Mouse (Mus musculus): Measurements from ENCODE around the gene Gm14862. TPM values are rescaled to one million over a fixed set of nuclear protein-coding genes. Genes with fewer than 3 reads are reported as not detected.
"Not testable (repeated sequence)": the region's sequence is repeated elsewhere in the genome, so short reads cannot be mapped to it uniquely, and the experiment has no call there.

Gene Gm14862
- not detected for total RNA-seq (2021)
- long read RNA-seq, experiment 1 = 0 reads
- long read RNA-seq, experiment 2, partial matches to known transcripts = 0 of 1 reads
- long read RNA-seq, experiment 2, other reads (novel, unspliced or antisense) = 1 of 1 reads

GRCm38 (mm10) chrX:9256766-9257165 lies at the start of gene Gm14862:
Gm14862 (minus strand) TSS chrX:9256899.
- DNase-seq (ENCODE audit: low spot score in 2 of 2) = no peak

- no peak for DNase-seq (ENCODE audit: low spot score in 2 of 2)
Observed at GRCm38 (mm10) chrX:9303455-9303854, 46.8 kb upstream of the Gm14862 start.

GRCm38 (mm10) chrX:9302791-9303190 lies 46.1 kb upstream of the Gm14862 start:
- no peak for DNase-seq (ENCODE audit: low spot score in 2 of 2)

- no peak for DNase-seq (ENCODE audit: low spot score in 2 of 2)
Observed at GRCm38 (mm10) chrX:9298413-9298864, 41.7 kb upstream of the Gm14862 start.

- DNase-seq (ENCODE audit: low spot score in 2 of 2) = not testable (repeated sequence)
Observed at GRCm38 (mm10) chrX:9293140-9293829, 36.6 kb upstream of the Gm14862 start.

- not testable (repeated sequence) for DNase-seq (ENCODE audit: low spot score in 2 of 2)
Observed at GRCm38 (mm10) chrX:9283464-9283863, 26.8 kb upstream of the Gm14862 start, which contains the start of gene H2al1m. H2al1m (plus strand) TSS chrX:9283764.

GRCm38 (mm10) chrX:9274321-9274720 lies 17.6 kb upstream of the Gm14862 start:
- no peak for DNase-seq (ENCODE audit: low spot score in 2 of 2)

GRCm38 (mm10) chrX:9273377-9274002 lies 16.8 kb upstream of the Gm14862 start:
- no peak for DNase-seq (ENCODE audit: low spot score in 2 of 2)

- peak; percentile 7 to 17 for DNase-seq (ENCODE audit: low spot score in 2 of 2)
Observed at GRCm38 (mm10) chrX:9272460-9273361, 16.0 kb upstream of the Gm14862 start, which contains the start of gene Xk. Xk (plus strand) TSS chrX:9272756.

- DNase-seq (ENCODE audit: low spot score in 2 of 2) = no peak
Observed at GRCm38 (mm10) chrX:9271947-9272459, 15.3 kb upstream of the Gm14862 start.

GRCm38 (mm10) chrX:9271112-9271511 lies 14.4 kb upstream of the Gm14862 start:
- DNase-seq (ENCODE audit: low spot score in 2 of 2) = no peak

- no peak for DNase-seq (ENCODE audit: low spot score in 2 of 2)
Observed at GRCm38 (mm10) chrX:9259267-9259666, 2.6 kb upstream of the Gm14862 start.

GRCm38 (mm10) chrX:9257831-9258230 lies 1.1 kb upstream of the Gm14862 start:
- no peak for DNase-seq (ENCODE audit: low spot score in 2 of 2)

GRCm38 (mm10) chrX:9254901-9255300 lies 1.8 kb downstream of the Gm14862 start:
- no peak for DNase-seq (ENCODE audit: low spot score in 2 of 2)

- DNase-seq (ENCODE audit: low spot score in 2 of 2) = no peak
Observed at GRCm38 (mm10) chrX:9253990-9254389, 2.7 kb downstream of the Gm14862 start.

GRCm38 (mm10) chrX:9248911-9249310 lies 7.8 kb downstream of the Gm14862 start:
- DNase-seq (ENCODE audit: low spot score in 2 of 2) = no peak

GRCm38 (mm10) chrX:9244603-9245336 lies 11.9 kb downstream of the Gm14862 start:
- DNase-seq (ENCODE audit: low spot score in 2 of 2) = no peak

- DNase-seq (ENCODE audit: low spot score in 2 of 2) = no peak
Observed at GRCm38 (mm10) chrX:9243381-9243864, 13.3 kb downstream of the Gm14862 start.

- DNase-seq (ENCODE audit: low spot score in 2 of 2) = no peak
Observed at GRCm38 (mm10) chrX:9240737-9241591, 15.7 kb downstream of the Gm14862 start.

All from adrenal gland, postnatal 4 days (tissue).